Mouse (Mus musculus): ENCODE results near the gene Cpvl.

The Cpvl gene

DNA sequence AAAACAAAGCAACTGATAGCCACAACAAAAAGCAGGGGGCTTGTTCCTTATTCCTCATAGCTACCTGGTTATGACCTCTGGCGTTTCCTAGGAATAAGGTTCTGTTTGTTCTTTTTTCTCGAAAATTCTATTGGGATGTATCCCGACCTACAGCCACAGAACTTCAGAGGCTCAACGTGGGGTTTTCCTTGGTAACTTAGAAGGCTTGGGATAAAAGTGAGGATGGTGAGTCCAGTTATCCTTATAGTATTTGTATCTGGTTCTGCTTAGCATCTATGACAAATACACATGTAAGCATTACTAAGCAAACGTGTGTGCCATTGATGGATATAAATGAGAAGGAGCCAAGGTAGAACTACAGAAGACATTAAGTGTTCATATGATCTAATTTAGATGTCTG, at the start of gene Cpvl:
Cpvl (minus strand) TSS at position 101 of the 400 bp plus-strand sequence.
- no peak for DNase-seq (ENCODE audit: low read depth)

DNA sequence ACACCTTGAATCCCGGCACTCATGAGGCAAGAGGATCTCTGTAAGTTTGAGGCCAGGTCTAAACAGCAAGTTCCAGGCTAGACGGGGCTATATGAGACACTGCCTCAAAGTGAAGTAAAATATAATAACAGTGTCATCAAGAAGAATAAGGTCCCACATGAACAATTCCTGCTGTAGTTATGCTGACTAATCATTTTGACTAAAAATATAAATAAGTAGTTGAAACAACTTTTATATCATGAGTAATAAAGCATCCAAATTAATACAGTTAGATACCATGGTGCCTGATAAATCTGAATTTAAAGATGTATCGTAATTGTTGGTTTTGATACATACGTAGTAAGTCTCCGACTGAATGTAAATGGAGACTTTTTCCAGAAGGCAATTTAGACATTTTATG, 45.4 kb upstream of the Cpvl start:
- no peak for DNase-seq (ENCODE audit: low read depth)

DNA sequence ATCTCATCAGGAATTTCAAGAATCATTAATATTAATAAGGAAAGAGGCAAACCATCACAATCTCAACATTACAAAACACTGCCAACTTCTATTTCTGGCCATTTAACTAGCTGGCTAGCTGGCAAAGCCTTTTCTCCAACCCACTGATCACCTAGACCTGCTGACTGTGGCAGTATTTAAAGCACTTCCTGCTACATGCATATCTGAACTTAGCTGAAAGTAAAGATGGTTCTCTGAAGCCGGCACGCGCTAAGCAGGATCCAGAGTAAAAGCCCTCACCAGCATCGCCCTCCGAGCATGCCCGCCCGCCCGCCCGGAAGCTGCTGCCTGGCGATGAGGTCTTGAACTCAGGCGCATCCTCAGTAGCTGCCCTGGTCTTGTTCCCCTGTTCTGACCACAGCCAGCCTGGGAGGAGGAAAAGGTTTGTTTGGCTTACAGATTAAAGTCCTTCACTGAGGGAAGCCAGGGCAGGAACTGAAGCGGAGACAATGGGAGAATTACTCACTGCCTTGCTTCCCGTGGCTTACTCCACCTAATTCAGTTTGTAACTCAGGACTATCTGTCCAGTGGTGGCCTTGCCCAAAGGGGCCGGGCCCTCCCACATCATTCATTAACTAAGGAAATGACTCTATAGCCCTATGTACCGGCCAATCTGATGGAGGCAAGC, 42.8 kb upstream of the Cpvl start:
- DNase-seq (ENCODE audit: low read depth) = no peak

DNA sequence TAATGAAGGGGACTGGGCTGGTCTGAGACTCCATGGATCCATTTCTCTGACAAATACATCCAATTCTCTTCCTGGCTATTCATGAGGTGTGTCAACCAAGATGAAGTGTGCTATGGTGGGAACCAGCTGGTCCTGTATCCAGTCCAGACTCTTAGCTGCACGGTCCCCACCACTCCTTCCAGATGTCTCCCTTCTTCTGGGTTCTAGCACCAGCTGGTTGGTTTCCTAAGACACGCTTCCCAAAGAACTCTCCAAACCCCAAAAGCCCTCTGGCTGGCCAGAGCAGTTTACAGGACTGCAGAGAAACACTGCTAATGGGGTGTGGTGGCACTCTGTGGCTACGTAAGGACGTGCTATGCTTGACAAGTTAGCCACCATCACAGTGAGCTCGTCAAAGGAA, 40.4 kb upstream of the Cpvl start:
- no peak for DNase-seq (ENCODE audit: low read depth)

DNA sequence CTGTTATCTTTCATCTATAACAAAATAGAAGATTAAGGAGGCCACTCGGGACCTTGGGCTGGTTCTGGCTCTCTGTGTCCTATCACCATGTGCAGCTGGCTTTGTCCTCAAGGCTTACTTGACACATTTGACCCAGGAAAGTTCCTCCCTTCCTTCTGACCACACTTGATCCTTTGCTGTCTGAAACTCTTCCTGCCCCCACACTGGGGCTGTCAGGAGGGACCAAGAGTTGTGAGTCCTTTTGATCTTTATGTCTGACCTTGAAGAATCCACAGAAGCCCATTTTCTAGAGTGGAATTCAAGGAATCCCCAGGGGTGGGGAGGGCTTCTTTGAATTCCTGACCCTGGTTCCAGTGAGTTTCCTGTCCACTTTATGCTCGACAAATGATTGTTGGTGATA, 39.6 kb upstream of the Cpvl start:
- DNase-seq (ENCODE audit: low read depth) = no peak

DNA sequence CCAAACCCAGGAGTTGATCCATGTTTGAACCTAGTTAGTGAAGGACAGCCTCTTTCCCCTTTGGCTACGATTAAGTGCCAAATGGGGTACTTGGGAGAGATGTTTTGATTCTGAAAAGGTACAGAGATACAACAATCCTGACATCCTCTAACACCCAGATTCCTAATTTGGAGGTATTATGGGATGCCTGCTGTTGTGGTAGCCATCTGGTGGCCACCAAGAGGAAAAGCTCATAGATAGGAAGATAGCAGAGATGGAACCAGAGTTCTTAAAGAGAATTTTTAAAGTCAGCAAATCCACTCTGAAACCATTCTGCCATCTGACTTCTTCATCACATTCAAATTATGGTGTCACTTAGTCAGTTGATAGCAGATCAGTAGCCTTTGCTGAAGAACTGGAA, 33.7 kb upstream of the Cpvl start:
- DNase-seq (ENCODE audit: low read depth) = no peak

DNA sequence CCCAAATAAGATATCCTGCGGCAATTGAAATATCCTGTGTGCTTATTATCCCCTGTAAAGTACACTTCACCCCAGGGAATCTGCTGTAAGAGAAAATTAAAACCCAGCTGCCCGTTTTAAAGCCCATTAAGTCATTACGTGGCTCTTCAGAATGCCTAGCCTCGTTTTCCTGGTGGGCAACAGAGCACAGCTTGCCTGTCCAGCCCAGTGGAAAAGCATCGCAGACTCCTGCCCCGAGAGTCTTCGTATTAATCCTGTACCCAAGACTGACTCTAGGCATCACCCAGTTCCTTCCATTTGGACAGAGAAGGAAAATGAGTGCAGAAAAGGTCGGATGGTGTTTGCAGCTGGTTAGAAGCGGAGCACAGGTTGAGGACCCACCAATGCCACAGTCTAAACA, 31.9 kb upstream of the Cpvl start:
- DNase-seq (ENCODE audit: low read depth) = no peak

DNA sequence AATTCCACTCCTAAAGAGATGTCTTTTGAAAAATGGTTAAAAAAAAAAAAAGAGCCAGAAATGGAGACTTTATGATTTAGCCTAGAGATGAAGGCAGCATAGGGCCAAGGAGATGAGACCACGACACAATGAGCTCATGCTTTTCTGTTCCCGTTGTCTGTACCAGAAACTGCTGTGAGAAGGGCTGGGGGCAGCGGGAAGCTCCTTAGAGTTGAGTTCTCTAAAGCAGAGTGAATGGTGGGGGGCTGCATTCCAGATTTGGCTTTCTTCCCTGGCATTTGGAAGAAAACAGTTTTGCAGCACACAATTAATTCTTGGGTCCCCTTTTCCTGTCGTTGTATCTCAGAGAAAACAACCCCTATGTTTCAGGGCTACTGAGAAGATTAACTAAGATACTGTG, 30.8 kb upstream of the Cpvl start:
- no peak for DNase-seq (ENCODE audit: low read depth)

DNA sequence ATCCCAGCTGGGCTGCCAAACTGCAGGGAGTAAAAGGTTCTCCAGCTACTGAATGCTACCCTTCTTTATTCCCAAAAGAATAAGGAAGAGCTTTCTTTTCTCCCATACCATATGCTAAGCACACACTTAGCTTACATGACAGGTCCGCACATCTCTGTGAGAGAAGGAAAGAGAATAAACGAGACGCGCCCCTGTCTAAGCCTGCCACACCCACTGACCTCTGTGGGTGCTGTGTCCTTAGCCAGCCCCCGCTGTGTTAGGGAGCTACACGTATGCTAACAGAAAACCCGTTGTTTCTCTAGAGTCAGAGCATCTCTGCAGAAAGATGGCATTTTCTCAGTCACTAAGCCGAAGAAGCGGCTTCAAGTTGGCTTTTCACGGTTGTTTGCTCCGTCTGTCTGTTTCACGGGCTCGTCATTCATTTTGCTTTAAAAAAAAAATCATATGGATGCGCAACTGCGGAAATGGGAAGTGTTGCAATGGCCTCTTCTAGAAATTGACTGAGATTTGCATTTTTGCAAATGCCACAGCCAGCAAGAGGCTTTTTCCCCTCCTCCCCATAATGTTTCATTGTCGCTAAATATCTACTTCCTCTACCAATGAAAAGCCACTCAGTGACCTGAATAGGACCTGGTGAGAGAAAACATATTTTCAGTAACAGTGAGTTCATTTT, 30.1 kb upstream of the Cpvl start:
- no peak for DNase-seq (ENCODE audit: low read depth)

DNA sequence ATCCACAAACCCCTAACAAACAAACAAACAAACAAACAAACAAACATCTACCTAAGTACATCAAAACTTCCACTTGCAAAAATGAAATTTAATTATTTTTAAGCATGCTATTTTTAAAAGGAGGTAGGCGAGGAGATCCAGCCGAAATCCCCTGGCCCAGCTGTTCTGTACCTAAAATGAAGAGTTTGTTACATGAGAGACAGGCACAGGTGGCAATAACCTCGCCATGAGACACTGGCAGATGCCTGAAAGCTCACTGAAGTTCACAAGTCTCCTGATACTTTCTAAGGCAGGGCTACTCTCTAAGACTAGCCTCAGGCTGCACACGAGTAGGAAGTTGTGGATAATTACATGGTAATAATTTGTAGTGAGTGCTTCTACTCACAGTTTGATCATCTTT, 26.8 kb upstream of the Cpvl start:
- DNase-seq (ENCODE audit: low read depth) = no peak

DNA sequence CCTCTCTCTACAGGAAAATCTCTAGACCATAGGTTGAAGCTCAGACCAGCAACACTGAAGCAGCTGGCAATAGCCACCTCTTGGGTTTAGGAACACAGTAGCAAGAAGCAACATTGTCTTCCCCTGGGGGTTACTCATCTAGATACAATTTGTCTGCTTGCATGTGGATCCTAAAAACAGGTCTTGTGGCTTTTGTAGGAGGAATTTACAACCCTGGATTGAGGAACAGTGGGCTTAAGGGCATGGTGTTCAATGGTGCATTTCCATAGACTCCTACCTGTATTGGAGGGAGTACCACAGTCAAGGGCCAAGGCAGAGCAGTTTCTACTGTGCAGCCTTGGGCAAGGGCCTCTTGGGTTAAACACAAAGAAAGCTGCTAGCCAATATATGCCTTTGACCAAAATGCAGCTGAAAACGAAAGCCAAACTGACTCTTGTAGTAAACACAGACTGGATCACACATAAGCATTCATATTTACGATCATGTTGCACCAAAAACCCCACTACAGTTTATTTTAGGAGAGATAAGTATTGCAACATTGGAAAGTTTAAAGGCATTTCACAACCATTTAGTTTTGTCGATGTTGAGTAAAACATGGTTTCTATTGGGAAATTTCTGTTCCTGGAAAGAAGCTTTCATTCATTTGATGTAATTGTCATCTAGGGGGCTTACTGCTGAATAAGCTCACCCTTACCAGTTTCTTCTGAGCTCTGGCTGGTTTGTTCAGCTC, 17.9 kb upstream of the Cpvl start:
- no peak for DNase-seq (ENCODE audit: low read depth)

DNA sequence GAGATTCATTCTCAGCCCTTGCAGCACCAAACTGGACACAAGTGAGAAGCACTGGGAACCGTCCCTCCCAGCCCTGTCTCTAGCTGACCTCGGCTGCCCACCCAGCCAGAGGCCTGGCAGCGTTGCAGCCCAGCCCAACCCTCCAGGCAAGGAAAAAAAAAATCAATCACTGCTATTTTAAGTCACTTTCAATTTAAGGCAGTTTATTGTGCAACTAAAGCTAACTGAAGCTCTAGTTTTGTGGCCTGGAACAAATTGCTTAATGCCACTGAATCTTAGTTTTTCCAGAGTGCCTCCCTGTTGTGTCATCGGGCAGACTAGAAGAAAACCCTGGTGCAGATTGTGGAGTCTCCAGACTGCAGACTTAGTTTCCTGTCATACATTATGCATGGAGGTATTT, 17.0 kb upstream of the Cpvl start:
- DNase-seq (ENCODE audit: low read depth) = peak; percentile 20

DNA sequence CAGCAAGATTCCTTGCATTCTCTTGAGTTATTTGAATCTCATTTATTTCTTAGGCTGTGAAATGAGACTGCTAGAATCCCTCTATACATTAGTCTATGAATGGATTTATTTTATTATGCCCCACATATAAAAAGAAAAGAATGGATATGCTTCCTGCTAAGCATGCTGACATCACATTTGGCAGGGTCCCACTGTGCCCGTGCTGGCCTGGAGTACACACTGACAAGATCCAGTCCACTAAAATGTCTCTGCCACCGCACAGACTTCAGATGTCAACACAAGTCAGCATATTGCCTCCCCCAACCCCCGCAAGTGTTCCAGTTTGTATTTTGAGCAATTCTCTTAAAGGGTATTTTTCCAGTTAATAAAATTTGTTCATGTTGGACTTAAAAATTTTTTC, 13.9 kb upstream of the Cpvl start:
- no peak for DNase-seq (ENCODE audit: low read depth)

DNA sequence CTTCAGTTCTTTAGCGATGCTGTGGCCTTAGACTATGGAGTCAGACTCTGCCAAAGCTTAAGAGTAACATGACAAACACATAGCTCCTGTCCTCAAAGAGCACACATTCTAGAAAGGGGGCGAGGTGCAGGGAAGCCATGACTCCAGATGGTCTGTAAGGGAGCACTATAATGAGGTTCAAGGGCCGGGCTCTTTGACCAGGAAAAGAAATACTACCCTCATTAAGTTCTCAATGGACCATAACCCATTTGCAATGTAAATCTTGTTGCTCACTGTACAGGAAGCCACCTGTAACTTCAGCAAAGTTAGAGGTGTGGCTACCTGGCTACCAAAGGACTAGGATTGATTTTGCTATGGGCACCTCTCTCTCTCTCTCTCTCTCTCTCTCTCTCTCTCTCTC, 8.8 kb upstream of the Cpvl start:
- DNase-seq (ENCODE audit: low read depth) = no peak

DNA sequence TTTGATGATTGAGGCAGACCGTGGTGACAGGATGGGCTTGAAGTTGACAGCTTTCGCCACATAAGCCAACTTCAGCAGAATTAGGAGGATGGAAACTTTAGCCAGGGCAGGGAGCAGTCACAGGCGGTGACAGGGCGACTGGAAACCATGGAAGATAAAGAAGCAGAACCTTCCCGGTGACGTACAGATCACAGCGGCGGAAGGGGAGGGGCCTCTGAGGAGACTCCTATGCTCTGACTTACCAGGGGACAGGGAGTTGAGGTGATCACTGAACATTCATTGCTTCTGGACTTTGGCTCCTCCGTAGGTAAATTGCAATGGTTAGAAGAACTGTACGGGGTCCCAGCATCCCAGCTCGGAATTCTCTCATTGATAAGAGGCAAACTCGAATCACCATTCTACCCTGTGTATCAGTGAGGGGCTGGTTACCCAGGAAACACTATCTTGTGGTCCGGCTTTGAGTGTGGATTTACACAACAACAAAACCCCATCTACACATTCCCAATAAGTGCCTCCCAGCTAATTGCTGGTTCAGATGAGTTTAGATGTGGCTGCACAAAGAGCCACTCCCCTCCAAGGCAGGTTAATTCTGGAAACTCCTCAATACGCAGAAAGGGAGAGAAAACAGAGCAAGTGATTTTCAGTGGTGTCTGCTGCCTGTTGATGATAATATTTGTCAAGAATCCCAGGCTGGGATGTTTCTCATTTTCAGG, 8.0 kb upstream of the Cpvl start:
- no peak for DNase-seq (ENCODE audit: low read depth)

DNA sequence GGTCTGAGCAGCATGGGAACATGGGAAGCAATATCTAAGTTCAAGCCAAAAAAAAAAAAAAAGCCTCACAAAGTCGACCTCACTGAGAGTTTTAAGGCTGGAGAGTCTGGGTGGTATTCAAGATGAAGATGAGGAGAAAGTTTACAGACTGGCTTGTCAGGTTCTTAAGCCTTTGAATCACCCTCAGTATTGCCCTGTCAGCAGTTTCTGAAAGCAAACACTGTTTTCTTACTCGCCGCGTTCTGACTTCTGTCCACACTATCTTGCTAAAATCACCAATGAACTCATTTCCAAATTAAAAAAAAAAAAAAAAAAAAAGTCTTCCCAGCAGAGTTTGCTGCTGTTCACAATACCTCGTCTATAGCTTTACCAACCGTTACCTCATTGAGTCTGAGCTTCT, 5.3 kb upstream of the Cpvl start:
- no peak for DNase-seq (ENCODE audit: low read depth)

DNA sequence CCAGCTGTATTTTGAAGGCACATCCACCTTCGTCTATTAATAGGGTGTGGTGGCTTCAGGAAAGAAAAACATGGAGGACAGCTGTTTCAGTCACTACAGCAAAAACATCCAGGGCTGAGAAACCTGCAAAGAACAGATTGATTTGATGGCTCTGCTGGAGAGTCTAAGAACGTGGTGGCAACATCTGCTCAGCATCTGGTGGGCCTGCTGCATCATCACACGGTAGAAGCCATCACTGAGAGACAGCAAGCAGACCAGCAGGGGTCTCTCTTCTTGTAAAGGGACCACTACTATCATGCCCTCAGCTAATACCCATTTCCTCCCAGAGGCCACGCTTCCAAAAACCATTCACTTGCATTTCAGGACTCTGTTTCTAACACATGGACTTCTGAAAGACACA, 4.1 kb upstream of the Cpvl start:
- no peak for DNase-seq (ENCODE audit: low read depth)

DNA sequence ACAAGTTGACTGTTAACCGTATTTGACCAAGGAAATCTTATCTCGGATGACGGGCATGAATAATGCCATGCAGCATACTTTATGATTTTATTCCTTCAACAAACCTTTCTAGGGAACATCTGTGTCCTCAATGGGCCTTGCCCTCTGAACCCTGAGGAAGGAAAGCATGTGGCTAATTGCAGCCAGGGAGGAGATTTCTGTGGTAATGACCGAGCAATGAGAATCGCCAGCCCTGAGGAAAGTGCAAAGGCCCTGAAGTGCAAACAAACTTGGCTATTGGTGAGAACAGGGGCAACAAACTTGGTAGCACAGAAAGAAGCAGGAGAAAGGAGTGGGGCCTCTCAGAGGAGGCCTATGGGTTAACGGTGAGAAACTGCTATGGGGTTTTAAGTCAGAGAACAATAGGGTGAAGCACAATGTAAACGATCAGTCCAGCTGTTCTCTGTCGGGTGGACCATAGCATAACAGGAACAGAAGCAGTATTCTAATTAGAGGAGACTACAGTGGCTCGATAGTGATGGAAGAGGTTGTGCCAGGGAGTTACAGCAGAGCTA, 3.7 kb upstream of the Cpvl start:
- no peak for DNase-seq (ENCODE audit: low read depth)

DNA sequence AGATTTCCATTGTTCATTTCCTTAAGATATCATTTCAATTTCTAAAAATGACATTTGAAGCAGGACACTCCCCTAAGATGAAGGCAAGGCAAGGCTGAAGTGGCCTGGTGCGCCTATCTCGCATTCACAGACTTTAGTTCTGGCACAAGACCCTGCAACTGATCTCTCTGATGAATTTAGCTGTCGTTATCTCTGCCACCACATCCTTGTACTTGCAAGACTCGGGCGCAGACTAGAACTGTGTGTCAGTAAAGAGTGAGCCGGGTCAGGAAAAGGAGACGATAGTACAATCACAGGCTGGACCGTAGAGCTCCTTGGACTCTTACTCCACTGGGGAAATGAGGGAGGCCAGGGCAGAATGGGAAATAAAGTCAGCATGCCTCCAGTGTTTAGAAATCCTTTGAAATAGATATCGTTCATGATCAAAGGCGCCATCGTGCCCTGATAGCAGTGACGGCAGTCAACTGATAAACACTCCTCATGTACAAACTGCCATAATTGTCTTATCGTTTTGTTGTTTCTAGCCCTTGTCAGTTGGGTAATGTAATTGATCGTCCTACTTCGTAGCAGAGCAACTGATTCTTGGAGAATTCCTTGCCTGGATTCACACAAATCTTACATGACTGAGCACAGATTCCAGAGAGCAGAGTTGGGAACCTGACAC, 2.5 kb upstream of the Cpvl start:
- no peak for DNase-seq (ENCODE audit: low read depth)

DNA sequence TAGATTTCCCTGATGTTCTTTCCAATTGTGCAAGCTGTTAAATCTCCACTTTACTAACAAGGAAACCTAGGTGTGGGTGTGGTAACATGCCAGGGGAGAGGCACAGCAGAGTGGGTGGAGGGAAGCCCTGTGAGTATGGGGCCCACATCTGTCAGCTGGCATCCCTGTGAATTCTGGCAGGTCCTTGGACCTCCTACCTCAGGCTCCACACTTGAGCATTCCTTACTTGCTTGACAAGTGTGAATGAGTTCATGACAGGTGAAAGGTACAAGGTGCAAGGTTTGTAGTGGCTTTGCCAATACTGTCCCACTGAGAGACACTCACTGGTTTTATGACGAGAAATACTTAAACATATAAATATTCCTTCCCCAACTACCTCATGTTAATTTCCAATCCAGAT, 4.4 kb downstream of the Cpvl start:
- no peak for DNase-seq (ENCODE audit: low read depth)

DNA sequence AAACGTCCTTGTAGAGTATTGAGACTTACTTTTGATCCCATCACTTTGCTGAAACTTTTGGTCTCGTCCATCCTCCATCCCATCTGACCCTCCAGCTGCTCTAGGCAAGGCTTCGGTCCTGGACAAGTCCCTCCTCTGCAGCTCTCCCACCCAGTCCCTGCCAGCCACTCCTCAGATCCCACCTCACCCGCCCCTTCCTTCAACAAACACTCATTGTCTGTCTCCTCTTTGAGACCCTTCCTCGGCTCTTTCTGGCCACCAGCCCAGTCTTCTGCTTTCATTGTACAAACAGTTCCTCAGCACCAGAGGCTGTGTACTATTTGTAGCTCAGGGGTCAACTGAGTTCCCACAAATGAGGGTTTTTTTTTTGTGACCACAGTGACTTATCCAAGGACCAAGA, 5.0 kb downstream of the Cpvl start:
- DNase-seq (ENCODE audit: low read depth) = no peak

DNA sequence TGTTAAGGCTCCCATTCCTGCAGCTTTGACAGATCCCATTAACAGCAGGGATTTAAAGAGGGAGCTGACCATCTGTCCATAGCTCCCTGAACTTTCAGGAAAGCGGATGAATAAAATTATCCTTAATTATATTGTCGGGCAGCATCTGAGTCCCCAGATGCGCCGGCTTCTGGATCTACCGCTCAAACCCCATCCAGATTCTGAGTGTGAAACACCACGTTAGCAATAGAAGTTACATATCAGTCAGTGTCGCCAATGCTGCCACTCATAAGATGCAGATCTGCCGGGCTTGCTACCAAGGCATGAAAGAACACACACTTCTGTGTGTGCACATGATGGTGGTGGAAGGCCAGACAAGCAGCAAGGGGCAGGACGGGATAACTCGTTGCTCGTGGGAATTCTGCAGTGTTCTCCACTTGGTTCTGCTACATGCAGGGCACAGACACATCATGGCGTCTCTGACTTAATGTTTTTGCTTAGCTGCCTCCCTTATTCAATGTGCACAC, 6.2 kb downstream of the Cpvl start:
- DNase-seq (ENCODE audit: low read depth) = no peak

Measured in fibroblast of lung, adult 2 months (primary cell).